Mouse (Mus musculus): ENCODE measurements around the gene Vac14. TPM values are rescaled to one million over a fixed set of nuclear protein-coding genes. Genes with fewer than 3 reads are reported as not detected.
"Not testable (repeated sequence)": the region's sequence is repeated elsewhere in the genome, so short reads cannot be mapped to it uniquely, and the experiment has no call there.

The Vac14 gene
- polyA plus RNA-seq, 1 experiment = 31.6 TPM

- H3K27me3 ChIP-seq (ENCODE audit: control insufficient read depth, insufficient read depth, low read length, poor library complexity, severe bottlenecking) = no peaks in the 10 kb centered on the region
- peaks cover 28% of the 10 kb centered on the region for H3K36me3 ChIP-seq (ENCODE audit: control insufficient read depth, insufficient read depth, low read length, poor library complexity, severe bottlenecking)
Observed at GRCm38 (mm10) chr8:110662545-110662944, 44.2 kb downstream of the Vac14 start.

GRCm38 (mm10) chr8:110663015-110663742, 44.8 kb downstream of the Vac14 start:
- Histone ChIP-seq H3K4me1 (ENCODE audit: control insufficient read depth, insufficient read depth, low read length) (no peaks in the 10 kb centered on the region), H3K36me3 (ENCODE audit: control insufficient read depth, insufficient read depth, low read length, poor library complexity, severe bottlenecking) (peaks cover 27% of the 10 kb centered on the region), H3K4me3 (ENCODE audit: low read depth, low read length) (no peak overlapping the region), H3K9ac (ENCODE audit: low read depth, poor library complexity, severe bottlenecking) (no peak overlapping the region), H3K9me3 (replicated peaks; ENCODE audit: control insufficient read depth, insufficient read depth, low read length, poor library complexity, severe bottlenecking) (no peaks in the 10 kb centered on the region), H3K27me3 (ENCODE audit: control insufficient read depth, insufficient read depth, low read length, poor library complexity, severe bottlenecking) (no peaks in the 10 kb centered on the region), H3K27ac (ENCODE audit: insufficient read depth, low read length) (no peak overlapping the region)
- TF ChIP-seq POLR2A (IDR thresholded peaks at IDR 0.05; ENCODE audit: insufficient read depth, low read length) (no peak), EP300 (IDR thresholded peaks at IDR 0.05; ENCODE audit: insufficient read depth, low read depth, low read length) (no peak), CTCF (IDR thresholded peaks at IDR 0.05; ENCODE audit: low read depth, low read length) (no peak)

More at GRCm38 (mm10) chr8:110662545-110662944, 44.2 kb downstream of the Vac14 start:
- Histone ChIP-seq H3K4me3 (ENCODE audit: low read depth, low read length) (no peak overlapping the region), H3K27ac (ENCODE audit: insufficient read depth, low read length) (no peak overlapping the region), H3K9ac (ENCODE audit: low read depth, poor library complexity, severe bottlenecking) (no peak overlapping the region), H3K9me3 (replicated peaks; ENCODE audit: control insufficient read depth, insufficient read depth, low read length, poor library complexity, severe bottlenecking) (no peaks in the 10 kb centered on the region), H3K4me1 (ENCODE audit: control insufficient read depth, insufficient read depth, low read length) (no peaks in the 10 kb centered on the region)
- TF ChIP-seq CTCF (IDR thresholded peaks at IDR 0.05; ENCODE audit: low read depth, low read length) = no peak
- no peak for TF ChIP-seq EP300 (IDR thresholded peaks at IDR 0.05; ENCODE audit: insufficient read depth, low read depth, low read length)
- TF ChIP-seq POLR2A (IDR thresholded peaks at IDR 0.05; ENCODE audit: insufficient read depth, low read length) = no peak

DNA sequence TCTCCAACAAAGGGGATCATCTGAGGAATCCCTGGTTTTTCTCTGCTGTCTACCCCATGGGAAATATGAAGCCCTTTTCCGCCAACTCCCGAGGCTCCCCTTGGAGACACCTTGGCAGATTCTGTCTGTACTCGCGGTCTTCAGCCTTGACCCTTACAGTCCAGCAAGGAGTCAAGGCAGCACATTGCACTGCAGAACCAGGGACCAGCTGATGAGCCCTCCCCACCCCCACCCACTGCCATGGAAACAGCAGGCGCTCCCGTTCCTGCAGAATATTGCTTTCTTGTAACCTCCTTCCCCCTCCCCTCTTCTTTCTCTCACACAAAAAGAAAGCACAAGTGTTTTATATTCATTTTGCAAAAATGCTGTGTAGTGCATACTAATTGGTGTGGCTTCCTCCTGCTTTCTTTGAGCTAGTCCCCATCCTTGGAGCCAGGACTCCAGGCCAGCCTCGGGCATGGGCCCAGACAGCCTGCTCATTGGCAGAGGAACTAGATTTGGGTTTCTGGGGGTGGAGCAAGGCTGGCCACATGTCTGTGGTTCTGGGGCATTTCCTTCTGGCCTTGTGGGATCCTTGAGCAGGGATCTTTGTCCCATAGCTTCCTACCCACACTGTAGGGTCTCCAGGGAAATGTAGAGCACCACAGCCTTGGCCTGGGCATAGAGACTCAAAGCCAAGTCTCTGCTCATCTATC, 46.0 kb downstream of the Vac14 start:
- H3K4me3 ChIP-seq (ENCODE audit: low read depth, low read length) = no peak overlapping the region
- no peaks in the 10 kb centered on the region for H3K9me3 ChIP-seq (replicated peaks; ENCODE audit: control insufficient read depth, insufficient read depth, low read length, poor library complexity, severe bottlenecking)
- peaks cover 23% of the 10 kb centered on the region for H3K36me3 ChIP-seq (ENCODE audit: control insufficient read depth, insufficient read depth, low read length, poor library complexity, severe bottlenecking)
- no peak for TF ChIP-seq CTCF (IDR thresholded peaks at IDR 0.05; ENCODE audit: low read depth, low read length)
- no peak for TF ChIP-seq POLR2A (IDR thresholded peaks at IDR 0.05; ENCODE audit: insufficient read depth, low read length)
- no peak for TF ChIP-seq EP300 (IDR thresholded peaks at IDR 0.05; ENCODE audit: insufficient read depth, low read depth, low read length)
- H3K27ac ChIP-seq (ENCODE audit: insufficient read depth, low read length) = no peak overlapping the region
- no peak overlapping the region for H3K9ac ChIP-seq (ENCODE audit: low read depth, poor library complexity, severe bottlenecking)
- H3K4me1 ChIP-seq (ENCODE audit: control insufficient read depth, insufficient read depth, low read length) = no peaks in the 10 kb centered on the region
- no peaks in the 10 kb centered on the region for H3K27me3 ChIP-seq (ENCODE audit: control insufficient read depth, insufficient read depth, low read length, poor library complexity, severe bottlenecking)

DNA sequence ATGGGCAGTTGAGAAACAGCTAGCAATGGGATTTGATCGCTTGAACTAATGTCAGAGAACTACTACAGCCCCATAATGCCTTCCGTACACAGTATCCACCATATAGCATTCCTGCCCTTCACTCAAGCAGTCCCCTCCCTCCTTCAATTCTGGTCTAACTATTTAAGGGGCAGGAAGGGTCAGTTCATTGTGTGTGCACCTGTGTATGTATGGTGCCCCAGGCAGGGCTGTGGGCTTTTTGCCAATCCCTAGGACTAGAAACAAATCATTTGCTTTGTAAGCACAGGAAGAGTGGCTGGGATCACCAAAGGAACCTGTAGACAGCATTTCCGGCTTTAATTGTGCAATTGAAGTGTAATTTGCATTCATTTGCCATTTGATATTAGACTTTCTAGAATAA, 46.6 kb downstream of the Vac14 start:
- TF ChIP-seq POLR2A (IDR thresholded peaks at IDR 0.05; ENCODE audit: insufficient read depth, low read length) (no peak), CTCF (IDR thresholded peaks at IDR 0.05; ENCODE audit: low read depth, low read length) (no peak), EP300 (IDR thresholded peaks at IDR 0.05; ENCODE audit: insufficient read depth, low read depth, low read length) (no peak)
- H3K4me1 ChIP-seq (ENCODE audit: control insufficient read depth, insufficient read depth, low read length) = no peaks in the 10 kb centered on the region
- no peaks in the 10 kb centered on the region for H3K9me3 ChIP-seq (replicated peaks; ENCODE audit: control insufficient read depth, insufficient read depth, low read length, poor library complexity, severe bottlenecking)
- H3K9ac ChIP-seq (ENCODE audit: low read depth, poor library complexity, severe bottlenecking) = no peak overlapping the region
- H3K27ac ChIP-seq (ENCODE audit: insufficient read depth, low read length) = no peak overlapping the region
- H3K27me3 ChIP-seq (ENCODE audit: control insufficient read depth, insufficient read depth, low read length, poor library complexity, severe bottlenecking) = no peaks in the 10 kb centered on the region
- peaks cover 18% of the 10 kb centered on the region for H3K36me3 ChIP-seq (ENCODE audit: control insufficient read depth, insufficient read depth, low read length, poor library complexity, severe bottlenecking)
- no peak overlapping the region for H3K4me3 ChIP-seq (ENCODE audit: low read depth, low read length)

- not testable (repeated sequence) for H3K4me3 ChIP-seq (ENCODE audit: low read depth, low read length); H3K4me1 ChIP-seq (ENCODE audit: control insufficient read depth, insufficient read depth, low read length); H3K27me3 ChIP-seq (ENCODE audit: control insufficient read depth, insufficient read depth, low read length, poor library complexity, severe bottlenecking); H3K27ac ChIP-seq (ENCODE audit: insufficient read depth, low read length); H3K9ac ChIP-seq (ENCODE audit: low read depth, poor library complexity, severe bottlenecking); H3K9me3 ChIP-seq (replicated peaks; ENCODE audit: control insufficient read depth, insufficient read depth, low read length, poor library complexity, severe bottlenecking)
- peaks cover 26% of the 10 kb centered on the region for H3K36me3 ChIP-seq (ENCODE audit: control insufficient read depth, insufficient read depth, low read length, poor library complexity, severe bottlenecking)
Observed at GRCm38 (mm10) chr8:110667590-110668177, 49.3 kb downstream of the Vac14 start.

Measured in ES-Bruce4 (cell line).